Mouse (Mus musculus): ENCODE data around the gene Nbr1.
"Not testable (repeated sequence)": the region's sequence is repeated elsewhere in the genome, so short reads cannot be mapped to it uniquely, and the experiment has no call there.

DNA sequence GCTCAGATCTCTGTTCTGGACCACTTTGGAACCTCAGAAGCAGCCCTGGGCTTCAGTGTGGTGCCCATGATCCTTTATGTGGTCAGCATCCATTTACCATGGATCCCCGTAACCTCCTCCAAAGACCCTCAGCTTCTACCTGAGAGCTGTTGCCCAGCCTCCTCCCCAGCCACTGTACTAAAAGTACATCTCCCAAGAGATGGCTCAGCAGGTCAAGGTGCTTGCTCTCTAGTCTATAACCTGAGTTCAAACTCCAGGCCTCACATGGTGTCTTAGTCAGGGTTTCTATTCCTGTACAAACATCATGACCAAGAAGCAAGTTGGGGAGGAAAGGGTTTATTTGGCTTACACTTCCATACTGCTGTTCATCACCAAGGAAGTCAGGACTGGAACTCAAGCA, 33.1 kb downstream of the Nbr1 start:
- TF ChIP-seq CTCF (IDR thresholded peaks at IDR 0.05); POLR2A (IDR thresholded peaks at IDR 0.05; ENCODE audit: insufficient read depth, low read depth, low read length); EP300 (IDR thresholded peaks at IDR 0.05; ENCODE audit: insufficient read depth, low read depth, low read length): not testable (repeated sequence)

Data from heart, adult 2 months (tissue).